Mouse (Mus musculus) CH12.LX (cell line): Measurements from ENCODE around the gene Aldh5a1. TPM values are rescaled to one million over a fixed set of nuclear protein-coding genes. Genes with fewer than 3 reads are reported as not detected.

Source experiments
- DNase-seq: peaks from one replicate; pipeline ENCODE4 v3.0.0-alpha.2; 2013; ENCODE audit errors: extremely low read depth
- H3K27ac ChIP-seq: 2 replicates; pipeline ENCODE4 v1.5.1; 2012; ENCODE audit warnings: low read depth, mild to moderate bottlenecking, control low read depth, moderate library complexity; ENCODE audit not compliant: insufficient read depth
- H3K27me3 ChIP-seq: replicated peaks from 2 replicates; pipeline ENCODE3; 2012; ENCODE audit warnings: inconsistent platforms
- H3K36me3 ChIP-seq, 2 experiments: replicated peaks in 1 of 2; 2 replicates each; pipeline versions ENCODE3 to v1.6.1; 2012; ENCODE audit warnings: inconsistent platforms in 1 of 2, low read length in 1 of 2, mild to moderate bottlenecking in 1 of 2, mixed read lengths in 1 of 2, moderate library complexity in 1 of 2; ENCODE audit not compliant: control insufficient read depth in 1 of 2, insufficient read depth in 1 of 2
- H3K4me1 ChIP-seq, 2 experiments: 2 replicates each; pipeline ENCODE4 v1.6.1; 2012; ENCODE audit warnings: inconsistent platforms in 1 of 2, moderate library complexity in 1 of 2; ENCODE audit not compliant: insufficient read depth in 2 of 2, control insufficient read depth in 1 of 2
- H3K4me2 ChIP-seq: 2 replicates; pipeline ENCODE4 v1.6.1; 2012; ENCODE audit warnings: low read depth, mild to moderate bottlenecking, control low read depth; ENCODE audit not compliant: poor library complexity, insufficient read depth, severe bottlenecking
- H3K4me3 ChIP-seq, 3 experiments: fragments of 150-350 bp in 1 of 3; sonication (generic) in 1 of 3; replicated peaks in 1 of 3; 2 replicates each; pipeline versions ENCODE3 to v1.5.1; 2011 to 2012; ENCODE audit warnings: low read depth in 2 of 3, low read length in 2 of 3, mild to moderate bottlenecking in 2 of 3, moderate library complexity in 2 of 3, control low read depth in 1 of 3, improper control_type of control experiment in 1 of 3, inconsistent platforms in 1 of 3, mixed read lengths in 1 of 3; ENCODE audit not compliant: poor library complexity in 1 of 3
- H3K79me2 ChIP-seq: replicated peaks from 2 replicates; pipeline ENCODE4 v1.6.1; 2012; ENCODE audit warnings: mild to moderate bottlenecking, moderate library complexity; ENCODE audit not compliant: control insufficient read depth, poor library complexity, insufficient read depth, severe bottlenecking; ENCODE audit errors: extremely low read depth
- H3K9ac ChIP-seq: 2 replicates; pipeline ENCODE4 v1.6.1; 2012; ENCODE audit warnings: low read depth, mild to moderate bottlenecking, control low read depth, moderate library complexity; ENCODE audit not compliant: insufficient read depth
- H3K9me3 ChIP-seq: replicated peaks from 2 replicates; pipeline ENCODE3; 2012; ENCODE audit warnings: low read length, inconsistent platforms, mixed read lengths
- BHLHE40 ChIP-seq: IDR thresholded peaks from 2 replicates; pipeline ENCODE4 v1.6.1; 2011; ENCODE audit warnings: mild to moderate bottlenecking, low read depth, low read length, improper control_type of control experiment
- CHD1 ChIP-seq: IDR thresholded peaks from 2 replicates; pipeline ENCODE4 v1.6.1; 2012; ENCODE audit warnings: low read depth, low read length, improper control_type of control experiment, inconsistent platforms
- CTCF ChIP-seq, 2 experiments: IDR thresholded peaks in 1 of 2; conservative IDR thresholded peaks in 1 of 2; 2 replicates each; pipeline ENCODE4 v1.5.1; 2011 to 2012; ENCODE audit warnings: low read depth in 2 of 2, low read length in 2 of 2, improper control_type of control experiment in 1 of 2, inconsistent platforms in 1 of 2, mild to moderate bottlenecking in 1 of 2, moderate library complexity in 1 of 2
- ELF1 ChIP-seq: IDR thresholded peaks from 2 replicates; pipeline ENCODE4 v1.6.1; 2014; ENCODE audit warnings: low read depth, mild to moderate bottlenecking, inconsistent platforms, low read length, improper control_type of control experiment
- EP300 ChIP-seq: IDR thresholded peaks from 2 replicates; pipeline ENCODE4 v1.6.1; 2011; ENCODE audit warnings: low read length, improper control_type of control experiment
- IRF4 ChIP-seq: IDR thresholded peaks from 2 replicates; pipeline ENCODE4 v1.6.1; 2014; ENCODE audit warnings: low read depth, mild to moderate bottlenecking, inconsistent platforms, low read length, improper control_type of control experiment
- JUN ChIP-seq: IDR thresholded peaks from 2 replicates; pipeline ENCODE4 v1.6.1; 2011; ENCODE audit warnings: low read depth, mild to moderate bottlenecking, low read length, improper control_type of control experiment, moderate library complexity; ENCODE audit not compliant: insufficient read depth
- JUND ChIP-seq: conservative IDR thresholded peaks from 2 replicates; pipeline ENCODE4 v1.6.1; 2011; ENCODE audit warnings: low read depth, low read length, improper control_type of control experiment
- MAX ChIP-seq: IDR thresholded peaks from 2 replicates; pipeline ENCODE4 v1.6.1; 2011; ENCODE audit warnings: low read length, improper control_type of control experiment
- MAZ ChIP-seq: IDR thresholded peaks from 2 replicates; pipeline ENCODE4 v1.6.1; 2012; ENCODE audit warnings: low read depth, mild to moderate bottlenecking, inconsistent platforms, low read length, improper control_type of control experiment, moderate library complexity
- NELFE ChIP-seq: IDR thresholded peaks from 2 replicates; pipeline ENCODE4 v1.6.1; 2011; ENCODE audit warnings: low read depth, low read length, improper control_type of control experiment
- NRF1 ChIP-seq: IDR thresholded peaks from 2 replicates; pipeline ENCODE4 v1.6.1; 2014; ENCODE audit warnings: low read depth, mild to moderate bottlenecking, inconsistent platforms, low read length, improper control_type of control experiment, moderate library complexity
- POLR2AphosphoS2 ChIP-seq: IDR thresholded peaks from 2 replicates; pipeline ENCODE4 v1.6.1; 2011; ENCODE audit warnings: low read depth, low read length, improper control_type of control experiment
- RAD21 ChIP-seq: IDR thresholded peaks from 2 replicates; pipeline ENCODE4 v1.6.1; 2011; ENCODE audit warnings: low read depth, mild to moderate bottlenecking, low read length, improper control_type of control experiment, moderate library complexity
- SIN3A ChIP-seq: IDR thresholded peaks from 2 replicates; pipeline ENCODE4 v1.6.1; 2012; ENCODE audit warnings: low read length, improper control_type of control experiment, inconsistent platforms
- SMC3 ChIP-seq: IDR thresholded peaks from 2 replicates; pipeline ENCODE4 v1.6.1; 2011; ENCODE audit warnings: low read depth, low read length, improper control_type of control experiment
- TBP ChIP-seq: conservative IDR thresholded peaks from 2 replicates; pipeline ENCODE4 v1.6.1; 2011; ENCODE audit warnings: low read depth, low read length, improper control_type of control experiment
- TCF12 ChIP-seq: IDR thresholded peaks from 2 replicates; pipeline ENCODE4 v1.6.1; 2014; ENCODE audit warnings: low read depth, mild to moderate bottlenecking, inconsistent platforms, low read length, improper control_type of control experiment
- ZC3H11A ChIP-seq: IDR thresholded peaks from 2 replicates; pipeline ENCODE4 v1.6.1; 2012; ENCODE audit warnings: low read depth, mild to moderate bottlenecking, inconsistent platforms, low read length, improper control_type of control experiment
- ZKSCAN1 ChIP-seq: IDR thresholded peaks from 2 replicates; pipeline ENCODE4 v1.6.1; 2012; ENCODE audit warnings: low read depth, inconsistent platforms, low read length, improper control_type of control experiment, borderline replicate concordance
- ZNF384 ChIP-seq: IDR thresholded peaks from 2 replicates; pipeline ENCODE4 v1.6.1; 2012; ENCODE audit warnings: low read depth, low read length, improper control_type of control experiment, inconsistent platforms
- dilution Hi-C: fragments of 300-500 bp; cut with MboI; formaldehyde crosslinking; loops from 2 replicates; pipeline ENCODE4 v1.14.3; 2020; ENCODE audit warnings: low sequenced_read_pairs; ENCODE audit not compliant: extremely low pct_unique_long_range_greater_than_20kb, extremely low pct_ligation_motif_present
- in situ Hi-C: fragments of 300-500 bp; cut with MboI; formaldehyde crosslinking; loops from 3 replicates; pipeline ENCODE4 v1.14.3; 2019; ENCODE audit warnings: low sequenced_read_pairs, low pct_ligation_motif_present, low pct_unique_long_range_greater_than_20kb, mixed read lengths
- polyA plus RNA-seq: library from polyadenylated mRNA; unstranded; fragments of >175 nt; gene quantifications from 2 replicates; pipeline ENCODE4 v1.2.1, GENCODE M21; 2012; ENCODE audit warnings: low read depth; ENCODE audit not compliant: insufficient read length
- total RNA-seq, 2 experiments: library from RNA; depleted of rRNA; stranded (reverse); fragments of 300-350 nt in 1 of 2; fragments of >200 nt in 1 of 2; gene quantifications; 2 replicates each; pipeline ENCODE4 v1.2.3; 2012 to 2014

The Aldh5a1 gene
- total and polyA plus RNA-seq, 3 experiments = 0.36 to 2.4 (median 1.3) TPM

DNA sequence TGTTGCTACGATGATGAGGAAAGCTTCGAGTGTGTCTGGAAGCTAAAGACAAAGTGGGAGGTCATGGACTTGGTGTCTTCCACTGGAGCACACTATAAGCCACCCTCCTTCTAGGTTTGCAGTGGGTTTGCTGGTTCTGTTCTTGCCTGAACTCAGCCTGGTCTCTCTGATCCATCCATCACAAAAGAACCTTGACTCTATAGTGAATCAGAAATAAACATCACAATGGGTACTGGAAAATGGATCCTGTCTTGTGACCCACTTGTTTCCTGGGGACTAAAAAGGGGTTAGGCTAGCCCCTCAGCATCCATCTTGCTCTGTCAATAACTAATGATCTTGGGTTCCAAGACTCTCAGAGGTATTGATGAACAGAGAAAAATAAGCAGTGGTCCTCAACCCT, 35.5 kb downstream of the Aldh5a1 start:
- no peak overlapping the region for H3K4me2 ChIP-seq
- TF ChIP-seq CTCF (conservative IDR thresholded peaks at IDR 0.05 in 1 of 2, IDR thresholded peaks at IDR 0.05 in 1 of 2; ENCODE audit: low read depth in 2 of 2, low read length in 2 of 2) = no peak
- no peak for TF ChIP-seq IRF4
- TF ChIP-seq NELFE = no peak
- no peak for TF ChIP-seq TBP
- no peak for TF ChIP-seq MAX
- TF ChIP-seq, all 38 proteins: peak for 0
- peaks cover 3% of the 10 kb centered on the region for H3K9me3 ChIP-seq
- H3K27ac ChIP-seq = no peak overlapping the region
- dilution Hi-C loops = no loop called here
- H3K4me3 ChIP-seq = no peak overlapping the region
- DNase-seq = no peak
- in situ Hi-C loops = loop anchor here (25.0 kb wide), 3 partner anchors 190 to 565 kb away; partner anchors contain the start of gene Cmah
- H3K9ac ChIP-seq = no peak overlapping the region
- H3K36me3 ChIP-seq = no peaks in the 10 kb centered on the region
- H3K4me1 ChIP-seq = peaks cover 0 to 8% of the 10 kb centered on the region in 2 experiments; a peak in 3 of 4 replicates
- H3K79me2 ChIP-seq = no peaks in the 10 kb centered on the region
- H3K27me3 ChIP-seq = no peaks in the 10 kb centered on the region

DNA sequence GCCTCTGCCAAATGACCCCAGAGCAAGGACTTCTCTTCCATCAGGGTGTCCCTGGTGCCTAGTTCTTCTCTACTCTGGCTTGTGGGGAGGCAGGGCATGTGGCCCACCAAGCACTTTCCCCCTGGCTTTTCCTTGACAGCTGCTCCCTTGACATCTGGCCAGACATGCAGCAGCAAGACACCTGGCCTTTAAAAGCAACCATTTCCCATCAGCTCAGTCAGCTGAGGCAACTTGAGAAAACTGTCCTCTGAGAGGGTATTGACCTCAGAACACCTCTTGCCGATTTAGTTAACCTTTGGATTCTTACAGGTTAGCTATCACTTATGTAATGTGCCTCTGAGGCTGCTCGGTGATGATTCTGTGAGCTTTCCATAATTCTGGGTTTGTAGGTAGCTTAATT, 43.6 kb downstream of the Aldh5a1 start:
- Histone ChIP-seq H3K4me2 (no peak overlapping the region), H3K4me1 (no peaks in the 10 kb centered on the region), H3K36me3 (no peaks in the 10 kb centered on the region), H3K27ac (no peak overlapping the region), H3K79me2 (no peaks in the 10 kb centered on the region), H3K9ac (no peak overlapping the region), H3K27me3 (no peaks in the 10 kb centered on the region), H3K9me3 (no peaks in the 10 kb centered on the region), H3K4me3 (no peak overlapping the region)
- no peak for DNase-seq
- dilution Hi-C loops (no loop called here), in situ Hi-C loops (no loop called here)
- no peak for TF ChIP-seq ELF1
- no peak for TF ChIP-seq ZKSCAN1
- TF ChIP-seq MAZ = no peak
- TF ChIP-seq MAX = no peak
- TF ChIP-seq POLR2AphosphoS2 = no peak
- no peak for TF ChIP-seq JUND
- TF ChIP-seq SIN3A = no peak

DNA sequence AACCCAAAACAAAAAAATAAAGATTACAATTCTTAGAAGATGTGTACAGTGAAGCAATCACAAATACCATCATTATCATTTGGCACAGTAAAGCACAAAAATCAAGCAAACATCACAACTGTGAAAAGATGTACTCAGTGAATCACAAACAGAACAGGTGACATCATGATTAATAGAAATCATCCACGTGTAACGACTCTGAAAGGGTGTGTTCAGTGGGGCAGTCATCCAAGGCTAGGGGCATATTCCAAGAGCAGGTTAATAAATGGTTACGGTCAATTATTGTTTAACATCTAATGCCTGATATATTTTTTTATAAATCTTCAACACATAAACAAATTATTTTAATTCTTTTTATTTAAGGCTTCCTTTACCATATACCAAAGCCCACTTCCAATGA, 44.9 kb downstream of the Aldh5a1 start:
- H3K9ac ChIP-seq = no peak overlapping the region
- H3K27me3 ChIP-seq = no peaks in the 10 kb centered on the region
- no peaks in the 10 kb centered on the region for H3K79me2 ChIP-seq
- H3K36me3 ChIP-seq = no peaks in the 10 kb centered on the region
- H3K4me1 ChIP-seq = no peaks in the 10 kb centered on the region
- no peaks in the 10 kb centered on the region for H3K9me3 ChIP-seq
- DNase-seq = no peak
- in situ Hi-C loops (no loop called here), dilution Hi-C loops (no loop called here)
- H3K27ac ChIP-seq = no peak overlapping the region
- no peak overlapping the region for H3K4me3 ChIP-seq
- H3K4me2 ChIP-seq = no peak overlapping the region
- TF ChIP-seq NELFE (no peak), NRF1 (no peak), TBP (no peak), JUN (no peak), TCF12 (no peak), SMC3 (no peak), ZNF384 (no peak), ZC3H11A (no peak), RAD21 (no peak), BHLHE40 (no peak), CHD1 (no peak), EP300 (no peak)
